12 mouse cellular contexts compared by ENCODE assay signal in genomic region chr6:135894793-135895228, GRCm38 (mm10).
"Had no signal": no experiment of that assay in that cellular context is flagged by ENCODE, and none has a peak within 500 bp of the region (broad histone marks: within the 10 kb centered on the region; RNA-seq: fewer than 3 reads in every experiment).

No protein-coding gene starts in this region.

- DNase-seq: kidney, adult 11 months; kidney, adult 8-10 months; kidney, postnatal 10 days; kidney, postnatal 36 days; liver, embryonic 13.5 days; lung, adult 2 months; lung, postnatal 14 days; lung, postnatal 4 days; midbrain, embryonic 14.5 days; retina, postnatal 1 day; thymus, postnatal 25 days had no signal

- ATAC-seq: intestine, embryonic 15.5 days had no signal
